Mouse (Mus musculus) kidney, postnatal 14 days (tissue): ENCODE data around the gene Saxo1.

Source experiments
- DNase-seq: peaks from one replicate; pipeline ENCODE4 v3.0.0; 2022; ENCODE audit warnings: mixed read lengths

The Saxo1 gene

GRCm38 (mm10) chr4:86527162-86528136 is 30.7 kb downstream of the Saxo1 start:
- peak; percentile 44 for DNase-seq

- DNase-seq = no peak
Measured at GRCm38 (mm10) chr4:86524483-86524882, 33.6 kb downstream of the Saxo1 start.

- DNase-seq = no peak
Measured at GRCm38 (mm10) chr4:86523771-86524170, 34.4 kb downstream of the Saxo1 start.

GRCm38 (mm10) chr4:86520695-86521094 is 37.4 kb downstream of the Saxo1 start:
- DNase-seq = no peak

- DNase-seq = no peak
Measured at GRCm38 (mm10) chr4:86519953-86520352, 38.2 kb downstream of the Saxo1 start.

GRCm38 (mm10) chr4:86504656-86505055 is 53.5 kb downstream of the Saxo1 start:
- no peak for DNase-seq

GRCm38 (mm10) chr4:86499561-86499960 is 58.6 kb downstream of the Saxo1 start:
- DNase-seq = no peak

- peak; percentile 85 for DNase-seq
Measured at GRCm38 (mm10) chr4:86498754-86499153, 59.4 kb downstream of the Saxo1 start.

- DNase-seq = no peak
Measured at GRCm38 (mm10) chr4:86489128-86489527, 69.0 kb downstream of the Saxo1 start.

GRCm38 (mm10) chr4:86486901-86487300 is 71.2 kb downstream of the Saxo1 start:
- no peak for DNase-seq

- DNase-seq = no peak
Measured at GRCm38 (mm10) chr4:86486491-86486890, 71.6 kb downstream of the Saxo1 start.

GRCm38 (mm10) chr4:86485052-86485451 is 73.1 kb downstream of the Saxo1 start:
- DNase-seq = no peak

- no peak for DNase-seq
Measured at GRCm38 (mm10) chr4:86483686-86484085, 74.4 kb downstream of the Saxo1 start.

GRCm38 (mm10) chr4:86483013-86483615 is 75.0 kb downstream of the Saxo1 start:
- DNase-seq = no peak

- peak; percentile 14 for DNase-seq
Measured at GRCm38 (mm10) chr4:86480891-86481290, 77.2 kb downstream of the Saxo1 start.

- DNase-seq = no peak
Measured at GRCm38 (mm10) chr4:86464808-86465207, 93.3 kb downstream of the Saxo1 start.

GRCm38 (mm10) chr4:86450468-86450867 is 107.7 kb downstream of the Saxo1 start:
- no peak for DNase-seq

GRCm38 (mm10) chr4:86436336-86436735 is 121.8 kb downstream of the Saxo1 start:
- no peak for DNase-seq

- no peak for DNase-seq
Measured at GRCm38 (mm10) chr4:86435631-86436030, 122.5 kb downstream of the Saxo1 start.

GRCm38 (mm10) chr4:86428091-86428745 is 129.9 kb downstream of the Saxo1 start:
- no peak for DNase-seq

- no peak for DNase-seq
Measured at GRCm38 (mm10) chr4:86427312-86427711, 130.8 kb downstream of the Saxo1 start.

GRCm38 (mm10) chr4:86426549-86426948 is 131.6 kb downstream of the Saxo1 start:
- no peak for DNase-seq

- no peak for DNase-seq
Measured at GRCm38 (mm10) chr4:86425581-86425980, 132.5 kb downstream of the Saxo1 start.

- DNase-seq = no peak
Measured at GRCm38 (mm10) chr4:86422586-86422985, 135.5 kb downstream of the Saxo1 start.
